Mouse (Mus musculus) kidney, embryonic 14.5 days (tissue): ENCODE data around the gene Rhog. TPM values are rescaled to one million over a fixed set of nuclear protein-coding genes. Genes with fewer than 3 reads are reported as not detected.

Source experiments
- ATAC-seq: fragments of 200-750 bp; cut with Nextera tagmentation; 2 replicates; pipeline ENCODE4 v1.8.0; 2017; ENCODE audit warnings: moderate number of reproducible peaks, mild to moderate bottlenecking, moderate TSS enrichment, moderate library complexity; ENCODE audit not compliant: low FRiP score, low TSS enrichment
- H3K27ac ChIP-seq: fragments of 300-500 bp; sonication (generic); 2 replicates; pipeline ENCODE4 v1.5.1; 2014; ENCODE audit warnings: low read depth, mild to moderate bottlenecking, low read length, moderate library complexity, mixed read lengths
- H3K27me3 ChIP-seq: fragments of 300-500 bp; sonication (generic); 2 replicates; pipeline ENCODE4 v1.6.1; 2014; ENCODE audit warnings: mild to moderate bottlenecking, low read length; ENCODE audit not compliant: control insufficient read depth, insufficient read depth
- H3K36me3 ChIP-seq: fragments of 300-500 bp; sonication (generic); 2 replicates; pipeline ENCODE4 v1.6.1; 2014; ENCODE audit warnings: low read length, mixed read lengths; ENCODE audit not compliant: control insufficient read depth, insufficient read depth
- H3K4me1 ChIP-seq: fragments of 300-500 bp; sonication (generic); 2 replicates; pipeline ENCODE4 v1.6.1; 2014; ENCODE audit warnings: low read length, mixed read lengths; ENCODE audit not compliant: control insufficient read depth, insufficient read depth
- H3K4me2 ChIP-seq: fragments of 300-500 bp; sonication (generic); replicated peaks from 2 replicates; pipeline ENCODE4 v1.6.1; 2014; ENCODE audit warnings: low read depth, mild to moderate bottlenecking, low read length
- H3K4me3 ChIP-seq: fragments of 300-500 bp; sonication (generic); 2 replicates; pipeline ENCODE4 v1.5.1; 2014; ENCODE audit warnings: mild to moderate bottlenecking, low read length
- H3K9ac ChIP-seq: fragments of 300-500 bp; sonication (generic); 2 replicates; pipeline ENCODE4 v1.6.1; 2014; ENCODE audit warnings: low read depth, mild to moderate bottlenecking, low read length, moderate library complexity
- H3K9me3 ChIP-seq: fragments of 300-500 bp; sonication (generic); 2 replicates; pipeline ENCODE4 v1.6.1; 2016; ENCODE audit warnings: low read length; ENCODE audit not compliant: control insufficient read depth
- WGBS: fragments of 180-500 bp; shearing (Covaris S2); extraction: QIAGEN DNeasy Blood & Tissue Kit; methylation state at CpG from one replicate; pipeline ENCODE4 v1.1.7; 2014; 5-methylcytosine and 5-hydroxymethylcytosine counted together
- polyA plus RNA-seq: library from polyadenylated mRNA; unstranded; fragments of >200 nt; fragmentation: Nextera tagmentation; extraction: Ambion mirVana; gene quantifications from 2 replicates; pipeline ENCODE4 v1.2.1, GENCODE M21; 2014

The Rhog gene
- polyA plus RNA-seq, 1 experiment from 2014 or later, result 62.6 TPM

- 85% methylated on average over 3 of the region's 3 CpGs for WGBS
- Histone ChIP-seq H3K27me3 (no peaks in the 10 kb centered on the region), H3K4me1 (no peaks in the 10 kb centered on the region), H3K4me2 (no peak overlapping the region), H3K27ac (no peak overlapping the region), H3K36me3 (no peaks in the 10 kb centered on the region; the same call in 1 of the 2 replicates), H3K9me3 (no peaks in the 10 kb centered on the region), H3K4me3 (no peak overlapping the region), H3K9ac (no peak overlapping the region)
- ATAC-seq, result no peak
Measured at GRCm38 (mm10) chr7:102200576-102200975, 55.3 kb downstream of the Rhog start.

GRCm38 (mm10) chr7:102192356-102192755 is 63.5 kb downstream of the Rhog start:
- Histone ChIP-seq H3K27ac (no peak overlapping the region), H3K27me3 (no peaks in the 10 kb centered on the region), H3K4me3 (no peak overlapping the region), H3K9me3 (no peaks in the 10 kb centered on the region), H3K4me1 (no peaks in the 10 kb centered on the region), H3K9ac (no peak overlapping the region), H3K4me2 (no peak overlapping the region), H3K36me3 (peaks cover 66% of the 10 kb centered on the region)
- no peak for ATAC-seq
- 94% methylated on average over 1 of the region's 1 CpGs for WGBS

Other genes starting within 250 kb of the Rhog start
- gene Il18bp, start 237.4 kb downstream of the Rhog start, polyA plus RNA-seq, result 2.5 and 3.9 TPM in 2 replicates
- gene Rnf121, start 190.6 kb downstream of the Rhog start, polyA plus RNA-seq, result 22.3 and 28.8 TPM in 2 replicates
- 25.4 and 27.1 TPM in 2 replicates for gene Xndc1, start 190.5 kb downstream of the Rhog start, polyA plus RNA-seq
- 1.5 and 1.6 TPM in 2 replicates for gene Xntrpc, start 190.3 kb downstream of the Rhog start, polyA plus RNA-seq
- not detected in 2 replicates for gene Trpc2, start 172.9 kb downstream of the Rhog start, polyA plus RNA-seq
- gene Art1, start 154.3 kb downstream of the Rhog start, polyA plus RNA-seq, result 0.88 and 1.2 TPM in 2 replicates
- 1.8 and 2.1 TPM in 2 replicates for gene Art5, start 146.6 kb downstream of the Rhog start, polyA plus RNA-seq
- gene Chrna10, start 139.2 kb downstream of the Rhog start, polyA plus RNA-seq, result not detected in 2 replicates
- 37.5 and 55.4 TPM in 2 replicates for gene Nup98, start 45.9 kb downstream of the Rhog start, polyA plus RNA-seq
- 80.9 and 85.3 TPM in 2 replicates for gene Pgap2, start 45.8 kb downstream of the Rhog start, polyA plus RNA-seq
- 8.1 and 11.6 TPM in 2 replicates for gene Stim1, start 11.8 kb upstream of the Rhog start, polyA plus RNA-seq
- gene Rrm1, start 185.6 kb upstream of the Rhog start, polyA plus RNA-seq, result 159 and 198 TPM in 2 replicates
- 0.63 and 0.80 TPM in 2 replicates for gene Olfr543, start 225.6 kb upstream of the Rhog start, polyA plus RNA-seq
- gene Olfr544, start 232.3 kb upstream of the Rhog start, polyA plus RNA-seq, result 0.10 TPM in 1 of 2 replicates, not detected in the other
- gene Olfr545, start 243.5 kb upstream of the Rhog start, polyA plus RNA-seq, result not detected in 2 replicates